Mouse (Mus musculus) heart, embryonic 11.5 days (tissue): ENCODE data around the gene Gpr68. TPM values are rescaled to one million over a fixed set of nuclear protein-coding genes. Genes with fewer than 3 reads are reported as not detected.

Source experiments
- ATAC-seq: fragments of 200-750 bp; cut with Nextera tagmentation; replicated peaks from 2 replicates; pipeline ENCODE4 v1.8.0; 2017; ENCODE audit warnings: moderate library complexity; ENCODE audit not compliant: insufficient number of reproducible peaks, low FRiP score, low TSS enrichment
- H3K27ac ChIP-seq: fragments of 300-500 bp; sonication (generic); 2 replicates; pipeline ENCODE4 v1.5.1; 2014; ENCODE audit warnings: mild to moderate bottlenecking, low read depth, low read length
- H3K27me3 ChIP-seq: fragments of 300-500 bp; sonication (generic); 2 replicates; pipeline ENCODE4 v1.6.1; 2014; ENCODE audit warnings: mild to moderate bottlenecking, low read length, mixed read lengths; ENCODE audit not compliant: control insufficient read depth, insufficient read depth
- H3K36me3 ChIP-seq: fragments of 300-500 bp; sonication (generic); 2 replicates; pipeline ENCODE4 v1.6.1; 2014; ENCODE audit warnings: mild to moderate bottlenecking, low read length, moderate library complexity, mixed read lengths; ENCODE audit not compliant: control insufficient read depth, insufficient read depth
- H3K4me1 ChIP-seq: fragments of 300-500 bp; sonication (generic); 2 replicates; pipeline ENCODE4 v1.6.1; 2014; ENCODE audit warnings: low read length; ENCODE audit not compliant: control insufficient read depth, insufficient read depth
- H3K4me2 ChIP-seq: fragments of 300-500 bp; sonication (generic); 2 replicates; pipeline ENCODE4 v1.6.1; 2014; ENCODE audit warnings: mild to moderate bottlenecking, moderate library complexity
- H3K4me3 ChIP-seq: fragments of 300-500 bp; sonication (generic); 2 replicates; pipeline ENCODE4 v1.5.1; 2014; ENCODE audit warnings: low read depth, low read length
- H3K9ac ChIP-seq: fragments of 300-500 bp; sonication (generic); 2 replicates; pipeline ENCODE4 v1.6.1; 2014; ENCODE audit warnings: mild to moderate bottlenecking, low read depth, low read length, moderate library complexity
- H3K9me3 ChIP-seq: fragments of 300-500 bp; sonication (generic); replicated peaks from 2 replicates; pipeline ENCODE4 v1.6.1; 2016; ENCODE audit warnings: low read length; ENCODE audit not compliant: control insufficient read depth
- WGBS: fragments of 180-500 bp; shearing (Covaris S2); extraction: QIAGEN DNeasy Blood & Tissue Kit; methylation state at CpG from one replicate; pipeline ENCODE4 v1.1.7; 2014; ENCODE audit not compliant: insufficient replicate concordance; 5-methylcytosine and 5-hydroxymethylcytosine counted together
- polyA plus RNA-seq: library from polyadenylated mRNA; unstranded; fragments of >200 nt; fragmentation: Nextera tagmentation; extraction: Ambion mirVana; gene quantifications from 2 replicates; pipeline ENCODE4 v1.2.1, GENCODE M21; 2014

Gpr68 gene
- polyA plus RNA-seq, 1 experiment from 2014 or later = 4.2 TPM

GRCm38 (mm10) chr12:100890548-100890947 lies 17.4 kb downstream of the Gpr68 start:
- no peak overlapping the region for H3K27ac ChIP-seq
- H3K4me3 ChIP-seq = no peak overlapping the region
- no peaks in the 10 kb centered on the region for H3K4me1 ChIP-seq
- no peak overlapping the region for H3K9ac ChIP-seq
- peaks cover 4% of the 10 kb centered on the region for H3K27me3 ChIP-seq
- no peaks in the 10 kb centered on the region for H3K36me3 ChIP-seq
- ATAC-seq = no peak
- H3K9me3 ChIP-seq = no peaks in the 10 kb centered on the region
- WGBS = 75% methylated on average over 3 of the region's 3 CpGs
- no peak overlapping the region for H3K4me2 ChIP-seq

GRCm38 (mm10) chr12:100887801-100888258 lies 20.2 kb downstream of the Gpr68 start:
- Histone ChIP-seq H3K9me3 (no peaks in the 10 kb centered on the region), H3K27ac (no peak overlapping the region; the same call in 1 of the 2 replicates), H3K9ac (no peak overlapping the region), H3K4me1 (no peaks in the 10 kb centered on the region), H3K27me3 (peaks cover 4% of the 10 kb centered on the region), H3K4me2 (no peak overlapping the region), H3K4me3 (no peak overlapping the region), H3K36me3 (no peaks in the 10 kb centered on the region)
- 32% methylated on average over 12 of the region's 12 CpGs for WGBS
- no peak for ATAC-seq

DNA sequence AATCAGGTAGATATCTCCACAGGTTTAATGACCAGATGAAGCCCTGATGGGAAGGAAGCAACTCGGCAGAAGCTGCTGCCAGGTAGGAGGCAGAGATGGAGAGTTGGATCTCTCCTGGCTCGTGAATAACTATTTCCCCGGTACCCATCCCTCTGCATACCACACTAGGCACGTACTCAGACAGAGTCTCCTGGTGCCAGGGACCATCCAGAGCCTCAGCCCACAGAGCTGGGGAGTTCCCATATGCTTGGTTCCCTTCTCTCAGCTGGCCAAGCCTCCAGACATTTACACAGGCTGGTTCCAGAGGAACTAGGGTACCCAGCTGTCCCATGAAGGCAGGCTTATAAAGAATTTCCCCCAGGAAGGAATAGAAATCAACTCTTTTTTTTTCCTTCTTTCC lies 21.1 kb downstream of the Gpr68 start:
- no peaks in the 10 kb centered on the region for H3K4me1 ChIP-seq
- H3K9ac ChIP-seq = no peak overlapping the region
- peaks cover 4% of the 10 kb centered on the region for H3K27me3 ChIP-seq
- WGBS = 74% methylated on average over 4 of the region's 4 CpGs
- ATAC-seq = no peak
- H3K4me2 ChIP-seq = no peak overlapping the region
- H3K27ac ChIP-seq = no peak overlapping the region
- H3K9me3 ChIP-seq = no peaks in the 10 kb centered on the region
- no peaks in the 10 kb centered on the region for H3K36me3 ChIP-seq
- H3K4me3 ChIP-seq = no peak overlapping the region

GRCm38 (mm10) chr12:100885585-100885984 lies 22.4 kb downstream of the Gpr68 start:
- H3K36me3 ChIP-seq = no peaks in the 10 kb centered on the region
- H3K4me1 ChIP-seq = no peaks in the 10 kb centered on the region
- no peak for ATAC-seq
- H3K9ac ChIP-seq = no peak overlapping the region
- H3K27ac ChIP-seq = no peak overlapping the region
- H3K27me3 ChIP-seq = peaks cover 4% of the 10 kb centered on the region
- WGBS = 87% methylated on average over 3 of the region's 3 CpGs
- no peak overlapping the region for H3K4me3 ChIP-seq
- H3K4me2 ChIP-seq = no peak overlapping the region
- H3K9me3 ChIP-seq = no peaks in the 10 kb centered on the region

GRCm38 (mm10) chr12:100883168-100883567 lies 24.8 kb downstream of the Gpr68 start:
- H3K4me2 ChIP-seq = no peak overlapping the region
- no peaks in the 10 kb centered on the region for H3K4me1 ChIP-seq
- H3K9me3 ChIP-seq = no peaks in the 10 kb centered on the region
- H3K9ac ChIP-seq = no peak overlapping the region
- 72% methylated on average over 7 of the region's 7 CpGs for WGBS
- H3K36me3 ChIP-seq = no peaks in the 10 kb centered on the region
- no peak for ATAC-seq
- H3K27me3 ChIP-seq = peaks cover 2% of the 10 kb centered on the region; the same call in 1 of the 2 replicates
- no peak overlapping the region for H3K27ac ChIP-seq
- H3K4me3 ChIP-seq = no peak overlapping the region

GRCm38 (mm10) chr12:100878556-100878955 lies 29.4 kb downstream of the Gpr68 start:
- Histone ChIP-seq H3K27ac (no peak overlapping the region), H3K4me2 (no peak overlapping the region), H3K9ac (no peak overlapping the region), H3K9me3 (no peaks in the 10 kb centered on the region), H3K27me3 (0 out of 2 replicates have a peak, but pooled peaks cover 3% of the 10 kb centered on the region), H3K36me3 (no peaks in the 10 kb centered on the region), H3K4me1 (no peaks in the 10 kb centered on the region), H3K4me3 (no peak overlapping the region)
- no peak for ATAC-seq
- WGBS = 88% methylated on average over 16 of the region's 16 CpGs

GRCm38 (mm10) chr12:100877936-100878335 lies 30.1 kb downstream of the Gpr68 start:
- Histone ChIP-seq H3K36me3 (no peaks in the 10 kb centered on the region), H3K27ac (no peak overlapping the region), H3K9me3 (no peaks in the 10 kb centered on the region), H3K4me3 (no peak overlapping the region), H3K27me3 (0 out of 2 replicates have a peak, but pooled peaks cover 3% of the 10 kb centered on the region), H3K4me1 (no peaks in the 10 kb centered on the region), H3K9ac (no peak overlapping the region), H3K4me2 (no peak overlapping the region)
- no peak for ATAC-seq
- WGBS = 74% methylated on average over 6 of the region's 6 CpGs

- H3K9ac ChIP-seq = no peak overlapping the region
- no peak overlapping the region for H3K27ac ChIP-seq
- H3K27me3 ChIP-seq = 0 out of 2 replicates have a peak, but pooled peaks cover 3% of the 10 kb centered on the region
- H3K9me3 ChIP-seq = no peaks in the 10 kb centered on the region
- no peak overlapping the region for H3K4me3 ChIP-seq
- WGBS = 82% methylated on average over 6 of the region's 6 CpGs
- H3K4me2 ChIP-seq = no peak overlapping the region
- no peaks in the 10 kb centered on the region for H3K4me1 ChIP-seq
- H3K36me3 ChIP-seq = no peaks in the 10 kb centered on the region
- ATAC-seq = no peak
Measured at GRCm38 (mm10) chr12:100875960-100876359, 32.0 kb downstream of the Gpr68 start.

- Histone ChIP-seq H3K27me3 (0 out of 2 replicates have a peak, but pooled peaks cover 3% of the 10 kb centered on the region), H3K4me2 (no peak overlapping the region), H3K4me1 (no peaks in the 10 kb centered on the region), H3K27ac (no peak overlapping the region), H3K4me3 (no peak overlapping the region), H3K36me3 (no peaks in the 10 kb centered on the region), H3K9me3 (no peaks in the 10 kb centered on the region), H3K9ac (no peak overlapping the region)
- ATAC-seq = no peak
- WGBS = 63% methylated on average over 3 of the region's 3 CpGs
Measured at GRCm38 (mm10) chr12:100875553-100875952, 32.4 kb downstream of the Gpr68 start.
